Mouse (Mus musculus): Measurements from ENCODE around the gene Esyt2. TPM values are rescaled to one million over a fixed set of nuclear protein-coding genes. Genes with fewer than 3 reads are reported as not detected.

The Esyt2 gene
- total RNA-seq, 2 experiments from 2014 or later: 59.9 to 63.8 TPM

- ATAC-seq (replicated peaks; ENCODE audit: low FRiP score, low TSS enrichment, poor library complexity, severe bottlenecking): no peak
Measured at GRCm38 (mm10) chr12:116414941-116415340, 133.9 kb downstream of the Esyt2 start.

- no peak for ATAC-seq (replicated peaks; ENCODE audit: low FRiP score, low TSS enrichment, poor library complexity, severe bottlenecking)
Measured at GRCm38 (mm10) chr12:116416514-116416913, 135.5 kb downstream of the Esyt2 start.

GRCm38 (mm10) chr12:116421656-116422055 lies 140.7 kb downstream of the Esyt2 start:
- no peak for ATAC-seq (replicated peaks; ENCODE audit: low FRiP score, low TSS enrichment, poor library complexity, severe bottlenecking)

DNA sequence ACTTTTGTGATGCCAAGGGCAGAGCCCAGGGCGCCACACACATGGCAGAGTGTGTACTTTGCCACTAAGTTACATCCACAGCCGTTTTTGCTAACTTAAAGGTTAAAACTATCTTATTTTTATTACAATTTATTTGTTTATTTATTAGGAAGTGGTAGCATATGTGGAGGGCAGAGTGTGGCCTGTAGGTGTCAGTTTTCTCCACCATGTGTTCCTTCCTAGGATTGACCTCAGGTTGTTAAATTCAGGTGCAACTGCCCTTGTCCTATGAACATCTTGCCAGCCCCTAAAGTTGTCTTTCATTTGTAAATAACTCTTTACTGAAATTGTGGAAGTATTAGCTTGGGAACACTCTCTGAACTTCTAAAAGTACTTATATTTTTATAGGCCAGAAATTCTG lies 144.4 kb downstream of the Esyt2 start:
- no peak for ATAC-seq (replicated peaks; ENCODE audit: low FRiP score, low TSS enrichment, poor library complexity, severe bottlenecking)

DNA sequence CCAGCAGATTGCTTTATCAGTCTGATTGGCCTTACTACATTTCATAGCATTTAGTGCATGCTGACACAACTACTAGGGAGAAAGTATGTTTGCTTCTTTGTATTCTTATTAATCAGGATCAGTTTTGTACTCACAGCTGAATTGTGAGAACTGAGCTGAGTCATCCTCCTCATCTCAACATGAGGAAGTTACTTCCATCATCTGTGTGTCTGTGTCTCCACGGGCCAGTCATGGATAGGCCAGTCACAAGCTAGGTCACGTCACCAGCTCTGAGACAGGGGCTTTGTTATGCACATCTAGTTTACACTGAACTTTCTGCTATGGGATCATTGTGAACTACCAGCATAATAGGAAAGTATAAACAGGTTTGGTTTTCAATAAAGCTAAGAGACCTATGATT lies 152.7 kb downstream of the Esyt2 start:
- no peak for ATAC-seq (replicated peaks; ENCODE audit: low FRiP score, low TSS enrichment, poor library complexity, severe bottlenecking)

DNA sequence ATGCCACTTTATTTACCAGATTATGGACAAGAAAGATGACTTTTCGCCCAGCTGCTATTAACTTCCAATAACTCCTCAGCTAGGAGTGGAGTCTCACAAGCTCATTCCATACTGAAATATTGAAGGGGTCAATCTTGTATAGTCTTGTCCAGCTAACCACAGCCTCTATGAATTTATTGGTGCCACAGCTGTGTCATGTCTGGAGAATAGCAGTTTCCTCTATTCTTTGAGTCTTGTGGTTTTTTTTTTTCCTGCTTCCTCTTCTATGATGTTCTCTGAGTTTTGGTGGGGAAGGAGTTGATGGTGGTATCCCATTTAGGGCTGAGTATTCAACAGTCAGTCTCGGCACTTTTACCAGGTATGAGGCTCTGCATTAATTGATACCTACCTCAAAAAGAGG lies 154.2 kb downstream of the Esyt2 start:
- ATAC-seq (replicated peaks; ENCODE audit: low FRiP score, low TSS enrichment, poor library complexity, severe bottlenecking): no peak

GRCm38 (mm10) chr12:116436125-116436524 lies 155.1 kb downstream of the Esyt2 start:
- ATAC-seq (replicated peaks; ENCODE audit: low FRiP score, low TSS enrichment, poor library complexity, severe bottlenecking): no peak

DNA sequence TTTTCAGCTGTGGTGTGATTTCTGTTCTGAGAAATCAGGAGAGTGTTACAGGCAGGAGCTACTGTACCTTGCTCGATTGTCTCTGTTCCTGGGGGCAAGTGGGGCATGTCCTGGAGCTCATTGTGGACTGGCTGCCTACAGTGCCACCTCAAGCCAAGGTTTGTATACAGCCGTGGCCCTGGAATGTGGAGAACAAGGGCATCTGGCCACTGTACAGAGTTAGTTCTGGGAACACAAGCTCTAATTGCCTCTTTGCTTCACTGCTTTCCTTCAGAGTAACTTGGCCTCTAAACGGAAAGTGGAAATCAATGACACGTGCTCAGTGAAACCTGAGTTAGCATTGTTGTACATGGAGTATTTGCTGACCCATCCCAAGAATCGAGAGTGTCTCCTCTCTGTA lies 157.6 kb downstream of the Esyt2 start:
- ATAC-seq (replicated peaks; ENCODE audit: low FRiP score, low TSS enrichment, poor library complexity, severe bottlenecking): no peak

Other genes starting within 250 kb of the Esyt2 start
- 30.0 and 37.5 TPM in 2 replicates for gene Zfp386, start 233.5 kb upstream of the Esyt2 start, total RNA-seq (2014; fragmentation: Nextera tagmentation)
- gene Zfp386, start 233.5 kb upstream of the Esyt2 start, total RNA-seq (2017): 19.3 and 30.9 TPM in 2 replicates
- gene Vipr2, start 203.5 kb upstream of the Esyt2 start, total RNA-seq (2014; fragmentation: Nextera tagmentation): 0.55 and 3.3 TPM in 2 replicates
- 0.61 and 3.1 TPM in 2 replicates for gene Vipr2, start 203.5 kb upstream of the Esyt2 start, total RNA-seq (2017)
- 35.1 and 35.7 TPM in 2 replicates for gene Wdr60, start 18.2 kb upstream of the Esyt2 start, total RNA-seq (2014; fragmentation: Nextera tagmentation)
- 33.8 and 38.9 TPM in 2 replicates for gene Wdr60, start 18.2 kb upstream of the Esyt2 start, total RNA-seq (2017)
- gene Gm11027, start 5.8 kb upstream of the Esyt2 start, total RNA-seq (2014; fragmentation: Nextera tagmentation): not detected in 2 replicates
- gene Gm11027, start 5.8 kb upstream of the Esyt2 start, total RNA-seq (2017): not detected in 2 replicates
- 81.5 and 90.3 TPM in 2 replicates for gene Ncapg2, start 124.2 kb downstream of the Esyt2 start, total RNA-seq (2014; fragmentation: Nextera tagmentation)
- gene Ncapg2, start 124.2 kb downstream of the Esyt2 start, total RNA-seq (2017): 192 TPM in 2 replicates
- gene Ptprn2, start 204.5 kb downstream of the Esyt2 start, total RNA-seq (2014; fragmentation: Nextera tagmentation): not detected in 2 replicates
- gene Ptprn2, start 204.5 kb downstream of the Esyt2 start, total RNA-seq (2017): not detected in 2 replicates